Mouse (Mus musculus) spleen, postnatal 10 days (tissue): ENCODE measurements around the gene Ctnnd2.

Source experiments
- DNase-seq, 2 experiments: peaks; one replicate each; pipeline ENCODE4 v3.0.0; 2021 to 2022; ENCODE audit warnings: low spot score in 2 of 2

Ctnnd2 gene

DNA sequence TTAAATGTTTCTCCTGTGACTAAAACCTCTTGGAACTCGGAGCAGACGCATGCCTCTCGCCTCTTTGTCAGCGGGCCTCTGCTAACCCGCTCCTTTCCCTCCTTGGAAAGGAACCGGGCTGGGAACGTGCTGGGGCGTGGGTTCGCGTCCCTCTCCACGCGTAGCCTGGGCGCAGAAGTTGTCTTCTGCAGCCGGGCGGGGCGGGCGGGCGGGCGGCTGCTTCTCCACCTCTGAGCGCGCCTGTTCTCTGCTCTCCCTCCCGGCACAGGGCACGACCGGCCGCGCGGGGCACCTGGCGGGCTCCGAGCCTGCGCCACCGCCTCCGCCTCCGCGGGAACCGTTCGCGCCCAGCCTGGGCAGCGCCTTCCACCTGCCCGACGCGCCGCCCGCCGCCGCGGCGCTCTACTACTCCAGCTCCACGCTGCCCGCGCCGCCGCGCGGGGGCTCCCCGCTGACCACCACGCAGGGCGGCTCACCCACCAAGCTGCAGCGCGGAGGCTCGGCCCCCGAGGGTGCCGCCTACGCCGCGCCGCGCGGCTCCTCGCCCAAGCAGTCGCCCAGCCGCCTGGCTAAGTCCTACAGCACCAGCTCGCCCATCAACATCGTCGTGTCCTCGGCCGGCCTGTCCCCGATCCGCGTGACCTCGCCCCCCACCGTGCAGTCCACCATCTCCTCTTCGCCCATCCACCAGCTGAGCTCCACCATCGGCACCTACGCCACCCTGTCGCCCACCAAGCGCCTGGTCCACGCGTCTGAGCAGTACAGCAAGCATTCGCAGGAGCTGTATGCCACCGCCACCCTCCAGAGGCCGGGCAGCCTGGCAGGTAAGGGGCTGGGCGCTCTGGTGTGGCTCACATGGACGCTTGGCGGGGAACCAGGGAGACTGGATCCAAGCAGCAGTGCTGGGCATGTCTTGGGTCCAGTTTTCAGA lies 474.4 kb downstream of the Ctnnd2 start:
- DNase-seq: no peak

DNA sequence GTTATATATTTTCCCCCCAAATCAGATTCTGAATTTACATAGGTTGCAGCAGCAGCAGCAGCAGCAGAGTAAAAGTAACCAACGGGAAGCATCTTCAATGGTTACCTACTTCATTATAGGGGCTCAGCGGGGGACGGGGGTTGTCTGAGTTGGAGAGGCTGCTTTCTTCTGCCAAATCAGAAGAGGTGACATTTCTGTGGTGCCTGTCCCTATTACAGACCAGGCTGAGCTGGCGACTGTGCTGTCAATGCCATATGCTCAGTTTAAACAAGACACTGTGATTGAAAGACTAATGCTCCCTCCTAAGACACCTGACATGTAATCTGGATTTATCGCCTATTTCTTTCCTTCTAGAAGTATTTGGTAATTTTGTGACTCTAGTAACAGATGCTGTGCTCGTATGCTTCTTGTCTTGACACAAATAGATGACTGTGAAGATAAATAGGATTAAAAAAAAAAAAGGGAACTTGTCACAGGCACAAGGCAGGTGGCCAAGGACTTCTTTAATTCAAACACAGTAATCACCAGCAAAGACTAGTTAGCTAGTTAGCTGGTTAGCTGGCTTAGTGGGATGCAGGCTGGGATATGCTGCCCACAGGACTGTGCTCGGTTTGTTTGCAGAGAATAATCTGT lies 475.4 kb downstream of the Ctnnd2 start:
- no peak for DNase-seq

DNA sequence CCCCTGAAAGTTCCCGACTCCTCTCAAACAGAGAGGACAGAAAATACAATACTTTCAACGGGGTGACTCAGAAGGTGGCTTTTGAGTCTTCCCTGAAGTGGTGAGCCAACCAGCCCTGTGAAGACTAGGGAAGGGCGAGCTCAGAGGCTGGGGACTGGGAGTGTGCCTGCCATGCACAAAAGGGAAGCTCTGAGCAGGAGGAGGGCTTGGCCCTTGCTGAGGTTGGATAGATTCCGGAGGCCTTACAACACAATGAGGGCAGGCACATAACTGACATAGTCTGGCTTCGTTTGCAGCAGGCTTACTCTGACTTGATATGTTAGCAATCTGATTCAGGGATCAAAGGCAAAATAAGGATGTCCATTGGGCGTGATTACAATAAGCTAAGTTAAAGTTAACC lies 477.6 kb downstream of the Ctnnd2 start:
- no peak for DNase-seq

- DNase-seq: no peak
Observed at GRCm38 (mm10) chr15:30655433-30655832, 483.0 kb downstream of the Ctnnd2 start.

DNA sequence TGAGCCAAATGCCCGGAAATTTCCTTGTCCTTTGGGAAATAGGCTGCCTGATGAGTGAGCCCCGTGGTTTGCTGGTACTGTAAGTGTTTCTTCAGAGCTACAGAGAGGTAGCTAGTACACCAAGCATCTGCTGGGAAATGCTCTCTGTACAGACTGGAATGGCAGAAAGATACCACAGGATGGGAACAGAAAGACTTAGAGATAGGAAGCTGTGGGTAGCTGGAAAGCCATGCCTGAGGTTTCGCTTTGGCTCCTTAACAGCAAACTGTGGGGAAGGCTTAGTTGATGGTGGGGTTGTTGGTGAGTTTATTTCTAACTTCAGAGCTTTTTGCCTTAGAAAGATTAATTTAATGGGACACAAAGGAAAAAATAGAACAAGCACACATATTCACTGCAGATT lies 485.2 kb downstream of the Ctnnd2 start:
- no peak for DNase-seq

GRCm38 (mm10) chr15:30660539-30661149 lies 488.3 kb downstream of the Ctnnd2 start:
- DNase-seq: no peak

DNA sequence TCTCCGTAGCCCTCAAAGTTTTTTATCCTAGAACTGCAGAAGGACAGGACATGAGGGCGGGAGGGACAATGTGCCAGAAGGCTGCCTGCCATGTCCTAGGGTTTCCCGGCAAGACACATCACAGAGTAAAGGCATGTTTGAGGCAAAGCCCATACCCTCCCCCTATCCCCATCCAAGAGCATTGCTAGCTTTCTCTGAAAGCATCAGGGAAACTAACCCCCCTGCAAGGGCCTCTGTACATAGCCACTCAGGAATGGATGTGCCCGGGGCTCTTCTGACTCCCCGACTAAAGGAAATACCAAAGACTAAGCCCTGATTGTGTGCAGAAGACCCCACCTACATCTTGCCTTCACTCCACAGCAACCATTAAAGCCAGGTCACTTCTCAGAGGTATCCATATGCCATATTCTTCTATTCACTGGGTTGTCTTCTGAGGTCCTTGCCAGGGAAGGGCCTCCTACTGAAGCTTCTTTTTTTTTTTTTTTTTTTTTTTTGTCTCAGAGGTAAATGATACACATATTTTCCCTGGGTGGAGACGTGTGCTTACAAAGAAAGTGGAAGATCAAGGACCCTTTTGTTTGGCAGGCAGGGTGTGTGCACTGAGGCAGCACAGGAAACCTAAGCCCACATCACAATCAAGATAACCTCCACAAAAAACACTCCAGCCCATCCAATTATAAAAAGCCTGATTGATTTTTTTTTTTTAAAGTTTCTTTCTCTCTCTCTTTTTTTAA lies 489.5 kb downstream of the Ctnnd2 start:
- no peak for DNase-seq

- DNase-seq: no peak
Observed at GRCm38 (mm10) chr15:30667819-30668587, 495.6 kb downstream of the Ctnnd2 start.

GRCm38 (mm10) chr15:30681939-30682338 lies 509.5 kb downstream of the Ctnnd2 start:
- no peak for DNase-seq

DNA sequence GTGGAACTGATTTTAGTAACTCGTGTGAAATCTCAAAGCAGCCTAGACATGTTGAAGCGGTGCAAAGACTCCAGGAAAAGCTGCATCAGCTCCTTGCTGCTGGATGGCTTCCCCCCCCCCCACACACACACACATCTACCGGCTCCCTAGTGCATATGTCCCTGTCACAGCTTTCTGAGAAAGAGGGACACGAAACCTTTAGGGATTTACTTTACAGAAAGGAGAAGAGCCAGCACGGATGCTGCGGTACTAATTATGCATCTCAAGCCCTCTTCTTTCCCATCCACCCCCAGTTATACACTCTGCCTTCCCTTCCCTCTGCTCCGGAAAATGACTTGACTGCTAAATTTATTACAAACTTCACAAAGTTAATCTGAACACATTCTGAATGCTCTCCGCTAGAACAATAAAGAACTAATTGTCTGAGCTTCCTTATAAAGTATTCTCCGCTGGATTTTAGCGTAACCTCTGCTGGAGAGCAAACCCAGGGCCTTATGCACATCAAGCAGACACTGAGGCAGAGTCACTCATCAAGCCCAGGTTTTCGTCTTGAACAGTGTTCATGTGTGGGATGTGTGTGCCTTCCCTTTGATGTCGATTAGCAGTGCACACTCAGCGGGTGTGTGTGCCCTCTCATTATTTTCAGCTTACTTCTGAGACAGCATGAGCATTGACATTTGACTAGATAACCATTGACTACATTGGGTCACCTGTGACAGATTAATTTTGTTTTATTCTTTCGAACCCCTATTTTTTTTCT lies 510.1 kb downstream of the Ctnnd2 start:
- no peak for DNase-seq

- DNase-seq: no peak
Observed at GRCm38 (mm10) chr15:30686206-30687101, 514.1 kb downstream of the Ctnnd2 start.

DNA sequence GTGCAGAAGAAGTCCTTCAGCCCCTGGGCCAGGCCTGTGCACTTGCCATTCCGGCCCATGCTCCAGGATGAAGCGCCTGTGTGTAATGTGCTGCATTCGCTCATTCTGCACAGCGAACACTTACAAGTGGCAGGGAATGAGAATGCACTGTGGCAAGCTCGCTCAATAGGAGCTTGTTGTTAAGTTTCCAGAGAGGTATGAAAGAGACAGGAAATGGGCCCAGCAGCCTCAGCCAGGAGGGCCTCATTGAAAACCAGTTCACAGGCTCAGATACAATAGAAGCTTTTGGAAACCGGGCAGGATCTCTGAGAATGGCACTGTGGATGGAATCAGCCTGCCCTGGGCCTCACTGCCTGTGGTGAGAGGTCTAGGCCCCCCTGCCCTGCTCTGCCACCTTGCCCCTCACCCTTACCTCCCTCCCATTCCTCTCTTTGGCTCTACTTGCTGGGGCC lies 521.4 kb downstream of the Ctnnd2 start:
- DNase-seq: no peak

DNA sequence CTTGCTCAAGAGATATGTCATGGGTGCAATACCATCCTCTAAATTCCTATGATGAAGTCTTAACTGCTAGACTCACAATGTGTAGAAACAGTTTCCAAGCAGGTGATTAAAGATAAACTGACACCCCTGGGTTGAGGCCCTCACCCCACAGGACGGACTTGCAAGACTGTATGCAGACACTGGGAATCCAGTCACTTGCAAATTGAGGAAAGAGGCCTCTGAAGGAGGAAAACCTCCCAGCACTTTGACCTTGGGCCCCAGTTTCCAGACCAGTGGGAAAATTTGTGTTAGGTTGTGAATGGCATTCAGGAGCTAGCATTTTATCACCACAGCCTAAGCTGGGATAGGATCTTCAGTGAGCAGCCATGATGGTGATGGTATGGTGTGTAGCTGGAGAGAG lies 521.9 kb downstream of the Ctnnd2 start:
- no peak for DNase-seq

- DNase-seq: no peak
Observed at GRCm38 (mm10) chr15:30695859-30696258, 523.5 kb downstream of the Ctnnd2 start.

DNA sequence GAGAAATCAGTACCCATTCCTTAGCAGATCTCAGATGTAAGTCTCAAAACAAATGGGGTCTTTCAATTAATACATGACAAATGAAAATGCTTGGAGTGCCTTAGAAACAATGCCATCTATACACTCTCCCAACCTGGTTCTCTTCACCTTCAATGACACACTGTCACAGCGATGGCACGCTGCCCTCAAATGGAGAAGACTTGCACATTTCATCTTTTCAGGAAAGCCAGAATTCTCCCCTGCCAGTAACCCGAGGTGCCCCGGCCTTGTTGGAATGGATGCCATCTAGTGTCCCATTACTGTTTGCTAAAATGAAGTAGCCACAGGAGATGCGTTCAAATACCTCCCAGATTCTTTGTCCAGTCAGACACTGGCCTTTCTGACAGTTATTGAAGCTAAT lies 525.0 kb downstream of the Ctnnd2 start:
- no peak for DNase-seq

DNA sequence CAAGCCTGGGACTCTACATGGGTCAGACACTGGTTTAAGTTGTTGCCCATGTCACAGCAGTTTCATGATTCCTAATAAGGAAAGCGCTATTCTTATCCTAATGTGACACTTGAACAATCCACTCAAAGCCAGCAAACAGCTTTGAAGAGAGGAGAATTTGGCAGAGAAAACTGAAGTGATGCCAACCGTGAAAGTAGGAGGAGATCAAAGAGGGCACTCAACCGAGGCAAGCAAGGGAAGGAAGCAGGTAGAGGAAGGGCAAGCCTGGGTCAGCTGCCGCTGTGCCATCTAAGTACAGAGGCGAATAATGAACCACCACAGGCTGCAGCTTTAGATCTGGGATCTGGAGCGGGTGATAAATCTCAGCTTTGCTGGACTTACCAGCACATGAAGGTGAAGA lies 528.4 kb downstream of the Ctnnd2 start:
- no peak for DNase-seq

- DNase-seq: no peak
Observed at GRCm38 (mm10) chr15:30701592-30701991, 529.2 kb downstream of the Ctnnd2 start.

DNA sequence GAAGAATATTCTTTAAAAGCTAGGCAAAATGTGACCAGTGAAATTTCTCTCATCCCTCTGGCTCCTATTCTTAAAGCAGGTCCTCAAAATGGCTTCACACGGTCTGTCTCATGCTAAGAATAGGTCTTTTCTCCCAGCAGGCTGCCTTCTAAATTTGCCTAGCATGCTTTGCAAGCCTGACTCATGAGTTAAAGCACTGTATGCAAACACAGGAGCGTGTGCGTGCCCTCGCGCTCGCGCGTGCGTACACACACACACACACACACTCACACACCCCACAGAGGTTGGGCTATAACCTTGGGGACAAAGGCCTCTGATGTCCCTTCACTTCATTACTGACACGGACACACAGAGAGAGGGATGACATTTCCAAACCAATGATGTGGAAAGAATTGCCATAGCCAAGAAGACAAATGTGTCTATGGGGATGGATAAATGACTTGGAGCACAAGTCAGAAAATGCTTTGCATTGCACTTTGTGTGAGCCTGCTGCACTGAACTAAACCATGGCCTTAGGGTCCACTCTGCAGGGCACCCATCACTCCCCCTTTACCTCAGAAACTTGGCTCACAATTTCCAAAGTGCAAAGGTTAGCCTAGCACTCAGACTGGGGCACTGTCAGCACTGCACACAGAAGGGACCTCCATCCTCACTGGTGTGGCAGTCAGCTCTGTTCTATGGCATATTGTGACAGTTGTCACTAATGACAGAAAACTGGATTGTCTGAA lies 536.8 kb downstream of the Ctnnd2 start:
- DNase-seq: no peak

DNA sequence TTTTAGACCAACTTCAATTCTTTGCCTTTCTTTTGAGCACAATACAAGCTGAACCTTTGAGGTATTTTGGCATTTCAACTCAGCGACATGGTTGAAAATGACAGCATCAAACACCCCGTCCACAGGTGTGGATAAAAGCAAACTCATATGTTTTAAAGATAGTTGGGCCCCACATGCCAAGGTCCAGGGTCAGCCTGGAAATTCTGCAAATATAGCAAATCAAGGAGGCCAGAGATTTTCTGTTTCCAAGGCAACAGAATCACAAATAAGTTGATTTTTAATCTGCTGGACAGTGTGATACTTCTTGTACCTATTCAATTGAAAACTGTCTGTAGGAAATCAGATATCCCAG lies 537.3 kb downstream of the Ctnnd2 start:
- no peak for DNase-seq
